Mouse (Mus musculus) c-Kit-negative CD71-positive TER-119-positive erythroid progenitor cells, embryonic 14.5 days (primary cell): ENCODE data around the gene Il20rb.

Source experiments
- DNase-seq: peaks from one replicate; pipeline ENCODE4 v3.0.0-alpha.2; 2013; ENCODE audit warnings: low read depth, low spot score

Gene Il20rb

GRCm38 (mm10) chr9:100486431-100486830 lies at the start of gene Il20rb:
Gene Il20rb, minus strand, starts transcription at chr9:100486788.
- no peak for DNase-seq

GRCm38 (mm10) chr9:100535618-100536262 lies 49.2 kb upstream of the Il20rb start:
- no peak for DNase-seq

GRCm38 (mm10) chr9:100534686-100535085 lies 48.1 kb upstream of the Il20rb start:
- DNase-seq: no peak

GRCm38 (mm10) chr9:100532847-100533505 lies 46.4 kb upstream of the Il20rb start:
- no peak for DNase-seq

- no peak for DNase-seq
These were observed 44.7 kb upstream of the Il20rb start for GRCm38 (mm10) chr9:100531296-100531695.

- DNase-seq: no peak
These were observed 38.6 kb upstream of the Il20rb start for GRCm38 (mm10) chr9:100525225-100525624.

- DNase-seq: no peak
These were observed 35.4 kb upstream of the Il20rb start for GRCm38 (mm10) chr9:100522029-100522428.

GRCm38 (mm10) chr9:100520586-100520985 lies 34.0 kb upstream of the Il20rb start:
- DNase-seq: peak; percentile 56

GRCm38 (mm10) chr9:100520012-100520411 lies 33.4 kb upstream of the Il20rb start:
- DNase-seq: no peak

GRCm38 (mm10) chr9:100507581-100507980 lies 21.0 kb upstream of the Il20rb start:
- no peak for DNase-seq

- no peak for DNase-seq
These were observed 20.1 kb upstream of the Il20rb start for GRCm38 (mm10) chr9:100506652-100507051.

- DNase-seq: no peak
These were observed 18.9 kb upstream of the Il20rb start for GRCm38 (mm10) chr9:100505498-100505897.

- no peak for DNase-seq
These were observed 7.1 kb upstream of the Il20rb start for GRCm38 (mm10) chr9:100493611-100494261.

GRCm38 (mm10) chr9:100491424-100491823 lies 4.8 kb upstream of the Il20rb start:
- DNase-seq: no peak

- no peak for DNase-seq
These were observed 2.4 kb upstream of the Il20rb start for GRCm38 (mm10) chr9:100488969-100489368.

GRCm38 (mm10) chr9:100488056-100488713 lies 1.6 kb upstream of the Il20rb start:
- no peak for DNase-seq

- no peak for DNase-seq
These were observed 3.3 kb downstream of the Il20rb start for GRCm38 (mm10) chr9:100483318-100483717.

GRCm38 (mm10) chr9:100481626-100482025 lies 5.0 kb downstream of the Il20rb start:
- no peak for DNase-seq

GRCm38 (mm10) chr9:100474056-100474455 lies 12.5 kb downstream of the Il20rb start:
- DNase-seq: no peak

GRCm38 (mm10) chr9:100473361-100473760 lies 13.2 kb downstream of the Il20rb start:
- DNase-seq: no peak

GRCm38 (mm10) chr9:100472931-100473330 lies 13.7 kb downstream of the Il20rb start:
- no peak for DNase-seq

- DNase-seq: no peak
These were observed 15.0 kb downstream of the Il20rb start for GRCm38 (mm10) chr9:100471605-100471953.
